ENCODE assay signal across 14 mouse cellular contexts in the genomic region with DNA sequence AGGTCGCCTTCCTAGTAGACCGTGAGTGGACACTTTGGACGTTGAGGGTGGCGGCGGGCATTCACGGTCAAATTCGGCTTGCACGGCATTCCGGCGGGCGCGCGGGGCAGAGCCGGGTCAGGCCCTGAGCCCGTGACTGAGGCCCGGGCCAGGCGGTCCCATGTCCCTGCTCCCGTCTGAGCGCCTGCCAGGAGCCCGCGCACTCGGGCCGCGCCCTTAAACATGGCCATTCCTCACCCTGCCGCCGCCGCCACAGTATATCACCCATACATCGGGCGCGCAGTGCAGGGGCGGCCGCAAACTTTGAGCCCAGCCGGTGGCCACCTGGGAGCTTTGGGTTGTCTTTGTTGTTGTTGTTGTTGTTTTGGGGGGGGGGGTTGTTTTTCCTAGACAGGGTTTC. TPM values are rescaled to one million over a fixed set of nuclear protein-coding genes. Genes with fewer than 3 reads are reported as not detected.
DNase-seq lines count a peak whose midpoint lies in the region; ATAC-seq and TF ChIP-seq lines count a peak whose summit lies in the region.
"Had no signal": no experiment of that assay in that cellular context is flagged by ENCODE, and none has a peak within 500 bp of the region (broad histone marks: within the 10 kb centered on the region; RNA-seq: fewer than 3 reads in every experiment).

No protein-coding gene starts in this region.

- peak overlapping the region in 1 of 2 experiments; percentile 18; a peak in 2 of 4 replicates for H3K4me3 ChIP-seq in heart, embryonic 14.5 days (ENCODE audit: control insufficient read depth in 1 of 2, insufficient read depth in 1 of 2, low read depth in 1 of 2, low read length in 2 of 2)
- H3K4me3 ChIP-seq in lung, embryonic 14.5 days (ENCODE audit: low read depth, low read length), result 0 out of 2 replicates have a peak overlapping the region, but pooled peaks have one; percentile 3
- H3K4me3 ChIP-seq in lung, adult 2 months (replicated peaks; ENCODE audit: extremely low read depth, low read depth, low read length), result no peak overlapping the region
- H3K4me3 ChIP-seq in neural tube, embryonic 13.5 days, result no peak overlapping the region

- H3K36me3 ChIP-seq in heart, embryonic 14.5 days (ENCODE audit: control insufficient read depth, insufficient read depth, low read length), result no peaks in the 10 kb centered on the region
- H3K36me3 ChIP-seq in lung, embryonic 14.5 days (ENCODE audit: insufficient read depth), result no peaks in the 10 kb centered on the region
- H3K36me3 ChIP-seq in neural tube, embryonic 13.5 days, result no peaks in the 10 kb centered on the region

- intact Hi-C loops in heart, postnatal 36 days (cut with DNase I), result loop anchor here (10.0 kb wide), 1 partner anchor 166 kb away; no protein-coding TSS in a partner anchor
- intact Hi-C loops in left cerebral cortex, postnatal 4 days (cut with DNase I), result no loop called here

- 18% methylated on average over 33 of the region's 33 CpGs for WGBS in heart, embryonic 14.5 days
- 24% methylated on average over 33 of the region's 33 CpGs for WGBS in lung, embryonic 14.5 days
- WGBS in lung, adult 2 months, result 17% methylated on average over 33 of the region's 33 CpGs
- WGBS in neural tube, embryonic 13.5 days, result 21% methylated on average over 33 of the region's 33 CpGs

- H3K9ac ChIP-seq in heart, embryonic 14.5 days (ENCODE audit: low read length), result no peak overlapping the region
- H3K9ac ChIP-seq in lung, embryonic 14.5 days, result no peak overlapping the region
- no peak overlapping the region for H3K9ac ChIP-seq in neural tube, embryonic 13.5 days

- no peaks in the 10 kb centered on the region for H3K9me3 ChIP-seq in heart, embryonic 14.5 days (ENCODE audit: control insufficient read depth, low read length)
- no peaks in the 10 kb centered on the region for H3K9me3 ChIP-seq in lung, embryonic 14.5 days (ENCODE audit: low read depth, low read length)
- H3K9me3 ChIP-seq in neural tube, embryonic 13.5 days, result no peaks in the 10 kb centered on the region

- no peak overlapping the region for H3K27ac ChIP-seq in heart, embryonic 14.5 days (replicated peaks in 1 of 2; ENCODE audit: control insufficient read depth in 1 of 2, insufficient read depth in 1 of 2, low read depth in 2 of 2, low read length in 2 of 2)
- no peak overlapping the region for H3K27ac ChIP-seq in lung, embryonic 14.5 days (ENCODE audit: low read depth)
- H3K27ac ChIP-seq in neural tube, embryonic 13.5 days (replicated peaks), result no peak overlapping the region

- peak overlapping the region; percentile 57 for H3K4me2 ChIP-seq in heart, embryonic 14.5 days (ENCODE audit: low read length)
- H3K4me2 ChIP-seq in lung, embryonic 14.5 days, result peak overlapping the region; percentile 43
- H3K4me2 ChIP-seq in neural tube, embryonic 13.5 days, result peak overlapping the region; percentile 25; the same call in 1 of the 2 replicates

- no peak for TF ChIP-seq POLR2A in lung, adult 2 months (IDR thresholded peaks at IDR 0.05; ENCODE audit: borderline replicate concordance, extremely low read depth, low read depth, low read length)

- DNase-seq in heart, postnatal 36 days, result no peak
- DNase-seq in lung, embryonic 14.5 days, result no peak
- DNase-seq in lung, adult 2 months, result no peak
- peak; percentile 65 for DNase-seq in ZHBTc4 (ENCODE audit: low read depth, low spot score)
- DNase-seq in left cerebral cortex, postnatal 4 days, result no peak
- no peak for DNase-seq in ovary, postnatal 14 days (ENCODE audit: low spot score)
- DNase-seq: adrenal gland, postnatal 36 days; cerebellum, adult 11-12 months; embryo, embryonic 11 days; layer of hippocampus, adult 9-11 months had no signal

- H3K4me1 ChIP-seq in heart, embryonic 14.5 days (ENCODE audit: control insufficient read depth in 2 of 2, insufficient read depth in 2 of 2, low read length in 2 of 2), result peaks cover 0 to 3% of the 10 kb centered on the region in 2 experiments; a peak in 1 of 4 replicates
- 0 out of 2 replicates have a peak, but pooled peaks cover 2% of the 10 kb centered on the region for H3K4me1 ChIP-seq in lung, embryonic 14.5 days (ENCODE audit: insufficient read depth)
- no peaks in the 10 kb centered on the region for H3K4me1 ChIP-seq in lung, adult 2 months (ENCODE audit: control insufficient read depth, insufficient read depth, low read length)
- H3K4me1 ChIP-seq in neural tube, embryonic 13.5 days (replicated peaks), result peaks cover 8% of the 10 kb centered on the region

- TF ChIP-seq CTCF in lung, embryonic 14.5 days (IDR thresholded peaks at IDR 0.05; ENCODE audit: low read depth), result no peak
- TF ChIP-seq CTCF in lung, adult 2 months (IDR thresholded peaks at IDR 0.05; ENCODE audit: insufficient read depth, low read length), result no peak

- H3K27me3 ChIP-seq in heart, embryonic 14.5 days (ENCODE audit: control insufficient read depth, insufficient read depth, low read length), result peaks cover 21% of the 10 kb centered on the region
- peaks cover 13% of the 10 kb centered on the region; the same call in 1 of the 2 replicates for H3K27me3 ChIP-seq in lung, embryonic 14.5 days (ENCODE audit: insufficient read depth, low read length)
- peaks cover 44% of the 10 kb centered on the region for H3K27me3 ChIP-seq in neural tube, embryonic 13.5 days

- no peak for ATAC-seq in heart, embryonic 14.5 days (ENCODE audit: insufficient number of reproducible peaks, insufficient read depth, low FRiP score, low read depth)
- ATAC-seq in lung, embryonic 14.5 days (ENCODE audit: insufficient read depth), result no peak
- no peak for ATAC-seq in neural tube, embryonic 13.5 days (ENCODE audit: low read depth)

RNA-seq across cellular contexts. Expression of a gene that starts 9.0 kb away (rescaled TPM):
- polyA plus RNA-seq in heart, embryonic 14.5 days (2014; fragmentation: Nextera tagmentation; extraction: Ambion mirVana), result 108 and 111 TPM in 2 replicates
- total RNA-seq in heart, postnatal 36 days (2021), result 10 to 100 TPM; 39.6 to 41.1 TPM
- 188 and 195 TPM in 2 replicates for polyA plus RNA-seq in lung, embryonic 14.5 days (2014; fragmentation: Nextera tagmentation; extraction: Ambion mirVana)
- polyA plus RNA-seq in lung, adult 2 months (2012; rRNA removed), result 67.6 and 80.1 TPM in 2 replicates
- polyA plus RNA-seq in neural tube, embryonic 13.5 days (2015; fragmentation: Nextera tagmentation; extraction: Ambion mirVana), result 93.9 and 122 TPM in 2 replicates
- 10 to 100 TPM; 55.3 to 58.4 TPM for total RNA-seq in left cerebral cortex, postnatal 4 days (2021)

RNA-seq across cellular contexts. Expression of a gene that starts 23.2 kb away (rescaled TPM):
- polyA plus RNA-seq in heart, embryonic 14.5 days (2014; fragmentation: Nextera tagmentation; extraction: Ambion mirVana), result 8.7 and 9.5 TPM in 2 replicates
- 1 to 10 TPM; 6.5 to 7.6 TPM for total RNA-seq in heart, postnatal 36 days (2021)
- polyA plus RNA-seq in lung, embryonic 14.5 days (2014; fragmentation: Nextera tagmentation; extraction: Ambion mirVana), result 15.8 and 15.9 TPM in 2 replicates
- 14.9 and 15.6 TPM in 2 replicates for polyA plus RNA-seq in lung, adult 2 months (2012; rRNA removed)
- 26.4 and 27.2 TPM in 2 replicates for polyA plus RNA-seq in neural tube, embryonic 13.5 days (2015; fragmentation: Nextera tagmentation; extraction: Ambion mirVana)
- 10 to 100 TPM; 25.3 to 26.2 TPM for total RNA-seq in left cerebral cortex, postnatal 4 days (2021)

RNA-seq across cellular contexts. Expression of a gene that starts 37.4 kb away (rescaled TPM):
- not detected in 2 replicates for polyA plus RNA-seq in heart, embryonic 14.5 days (2014; fragmentation: Nextera tagmentation; extraction: Ambion mirVana)
- total RNA-seq in heart, postnatal 36 days (2021), result not detected
- polyA plus RNA-seq in lung, embryonic 14.5 days (2014; fragmentation: Nextera tagmentation; extraction: Ambion mirVana), result 0.23 TPM in 1 of 2 replicates, not detected in the other
- polyA plus RNA-seq in lung, adult 2 months (2012; rRNA removed), result not detected in 2 replicates
- not detected in 2 replicates for polyA plus RNA-seq in neural tube, embryonic 13.5 days (2015; fragmentation: Nextera tagmentation; extraction: Ambion mirVana)
- not detected for total RNA-seq in left cerebral cortex, postnatal 4 days (2021)
- total RNA-seq: adrenal gland, postnatal 36 days; gastrocnemius, adult 8-10 months had no signal
- polyA plus RNA-seq: limb, embryonic 14.5 days had no signal

RNA-seq across cellular contexts. Expression of a gene that starts 58.8 kb away (rescaled TPM):
- polyA plus RNA-seq in heart, embryonic 14.5 days (2014; fragmentation: Nextera tagmentation; extraction: Ambion mirVana), result not detected in 2 replicates
- not detected for total RNA-seq in heart, postnatal 36 days (2021)
- 1.3 and 1.4 TPM in 2 replicates for polyA plus RNA-seq in lung, embryonic 14.5 days (2014; fragmentation: Nextera tagmentation; extraction: Ambion mirVana)
- polyA plus RNA-seq in lung, adult 2 months (2012; rRNA removed), result 0.05 TPM in 1 of 2 replicates, not detected in the other
- not detected in 2 replicates for polyA plus RNA-seq in neural tube, embryonic 13.5 days (2015; fragmentation: Nextera tagmentation; extraction: Ambion mirVana)
- total RNA-seq in left cerebral cortex, postnatal 4 days (2021), result not detected
- total RNA-seq: adrenal gland, postnatal 36 days; gastrocnemius, adult 8-10 months had no signal
- polyA plus RNA-seq: limb, embryonic 14.5 days had no signal
